Mouse (Mus musculus) stomach, postnatal 0 days (tissue): ENCODE measurements around the gene Iqcg.

Experiments
- CTCF ChIP-seq: IDR thresholded peaks from 2 replicates; pipeline ENCODE4 v1.5.1; 2016; ENCODE audit warnings: antibody characterized with exemption, low read depth, mild to moderate bottlenecking, moderate library complexity
- EP300 ChIP-seq: optimal IDR thresholded peaks from 2 replicates; pipeline ENCODE3; 2016; ENCODE audit warnings: antibody characterized with exemption

DNA sequence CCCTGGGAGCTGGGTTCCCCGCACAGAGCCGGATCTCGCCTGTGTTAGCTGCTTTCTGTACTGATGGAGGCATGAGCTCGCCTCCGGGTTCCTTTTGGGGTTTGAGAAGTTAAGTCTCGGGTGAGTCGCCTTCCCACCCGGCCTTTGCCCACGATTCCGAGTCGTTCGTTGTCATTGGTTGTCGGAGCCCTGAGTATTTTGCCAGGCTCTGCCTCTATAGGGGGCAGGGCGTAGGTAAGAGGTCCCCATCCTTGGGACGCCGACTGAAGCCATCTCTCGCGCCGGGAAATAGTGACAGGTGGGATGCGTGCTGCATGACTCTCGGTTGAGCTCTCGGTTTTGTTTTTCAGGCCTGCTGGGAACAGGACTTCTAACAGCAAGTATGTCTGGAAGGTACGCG, 768 bp upstream of the Iqcg start:
- TF ChIP-seq CTCF, result no peak
- no peak for TF ChIP-seq EP300
